9 mouse cellular contexts compared by ENCODE assay signal in genomic region chr4:130668541-130668940, GRCm38 (mm10). TPM values are rescaled to one million over a fixed set of nuclear protein-coding genes. Genes with fewer than 3 reads are reported as not detected.
DNase-seq lines count a peak whose midpoint lies in the region; ATAC-seq lines count a peak whose summit lies in the region.
"Had no signal": no experiment of that assay in that cellular context is flagged by ENCODE, and none has a peak within 500 bp of the region (broad histone marks: within the 10 kb centered on the region; RNA-seq: fewer than 3 reads in every experiment).

No protein-coding gene starts in this region.

- H3K36me3 ChIP-seq in kidney, embryonic 15.5 days, result peaks cover 44% of the 10 kb centered on the region
- H3K36me3 ChIP-seq in limb, embryonic 15.5 days, result peaks cover 38% of the 10 kb centered on the region
- H3K36me3 ChIP-seq in midbrain, embryonic 16.5 days (ENCODE audit: control insufficient read depth, insufficient read depth, low read length), result peaks cover 13% of the 10 kb centered on the region

- no peaks in the 10 kb centered on the region for H3K9me3 ChIP-seq in kidney, embryonic 15.5 days (replicated peaks)
- H3K9me3 ChIP-seq in limb, embryonic 15.5 days, result no peaks in the 10 kb centered on the region
- H3K9me3 ChIP-seq in midbrain, embryonic 16.5 days (replicated peaks; ENCODE audit: control insufficient read depth, low read length, poor library complexity, severe bottlenecking), result no peaks in the 10 kb centered on the region

- no peak for ATAC-seq in kidney, embryonic 15.5 days (replicated peaks; ENCODE audit: low FRiP score)
- ATAC-seq in limb, embryonic 15.5 days (ENCODE audit: insufficient number of reproducible peaks, low FRiP score, low TSS enrichment, low read depth), result no peak
- ATAC-seq in midbrain, embryonic 16.5 days, result no peak

- intact Hi-C loops in heart, postnatal 36 days (cut with DNase I), result no loop called here

- H3K4me1 ChIP-seq in kidney, embryonic 15.5 days, result peaks cover 42% of the 10 kb centered on the region
- peaks cover 26% of the 10 kb centered on the region for H3K4me1 ChIP-seq in limb, embryonic 15.5 days
- peaks cover 55% of the 10 kb centered on the region for H3K4me1 ChIP-seq in midbrain, embryonic 16.5 days (ENCODE audit: control insufficient read depth, insufficient read depth, low read length)

- H3K27ac ChIP-seq in kidney, embryonic 15.5 days, result no peak overlapping the region
- no peak overlapping the region for H3K27ac ChIP-seq in limb, embryonic 15.5 days
- no peak overlapping the region for H3K27ac ChIP-seq in midbrain, embryonic 16.5 days (ENCODE audit: low read length)

- H3K27me3 ChIP-seq in kidney, embryonic 15.5 days, result no peaks in the 10 kb centered on the region
- H3K27me3 ChIP-seq in limb, embryonic 15.5 days, result no peaks in the 10 kb centered on the region
- H3K27me3 ChIP-seq in midbrain, embryonic 16.5 days (ENCODE audit: control insufficient read depth, insufficient read depth, low read depth, low read length), result no peaks in the 10 kb centered on the region

- 35% methylated on average over 2 of the region's 2 CpGs for WGBS in kidney, embryonic 15.5 days
- 54% methylated on average over 2 of the region's 2 CpGs for WGBS in limb, embryonic 15.5 days
- 46% methylated on average over 2 of the region's 2 CpGs for WGBS in midbrain, embryonic 16.5 days

- H3K4me2 ChIP-seq in kidney, embryonic 15.5 days, result peak overlapping the region; percentile 27; the same call in 1 of the 2 replicates
- H3K4me2 ChIP-seq in limb, embryonic 15.5 days, result peak overlapping the region; percentile 7; the same call in 1 of the 2 replicates
- 0 out of 2 replicates have a peak overlapping the region, but pooled peaks have one; percentile 18 for H3K4me2 ChIP-seq in midbrain, embryonic 16.5 days (ENCODE audit: low read length)

- no peak overlapping the region for H3K4me3 ChIP-seq in kidney, embryonic 15.5 days (replicated peaks)
- H3K4me3 ChIP-seq in limb, embryonic 15.5 days, result no peak overlapping the region
- no peak overlapping the region for H3K4me3 ChIP-seq in midbrain, embryonic 16.5 days (ENCODE audit: low read depth, low read length)

- H3K9ac ChIP-seq in kidney, embryonic 15.5 days, result no peak overlapping the region
- no peak overlapping the region for H3K9ac ChIP-seq in limb, embryonic 15.5 days
- H3K9ac ChIP-seq in midbrain, embryonic 16.5 days (ENCODE audit: low read depth, low read length), result no peak overlapping the region

- peak; percentile 25 for DNase-seq in heart, adult 11 months
- no peak for DNase-seq in heart, postnatal 36 days
- DNase-seq in kidney, postnatal 4 days, result no peak
- DNase-seq in frontal cortex, postnatal 25 days (ENCODE audit: low spot score in 2 of 2), result no peak
- DNase-seq in urinary bladder, postnatal 10 days (ENCODE audit: low spot score), result no peak
- DNase-seq: cerebellum, postnatal 10 days had no signal

RNA-seq across cellular contexts. Expression of gene Pum1, which starts 5.4 kb away (rescaled TPM):
- total RNA-seq in heart, postnatal 36 days (2021), result 10 to 100 TPM; 55.5 to 62.1 TPM
- 93.3 and 101 TPM in 2 replicates for polyA plus RNA-seq in kidney, embryonic 15.5 days (2015; fragmentation: Nextera tagmentation; extraction: Ambion mirVana)
- polyA plus RNA-seq in limb, embryonic 15.5 days (2015; fragmentation: Nextera tagmentation; extraction: Ambion mirVana), result 75.6 and 79.4 TPM in 2 replicates
- polyA plus RNA-seq in midbrain, embryonic 16.5 days (2015; fragmentation: Nextera tagmentation; extraction: Ambion mirVana), result 99.4 and 108 TPM in 2 replicates
